Mouse (Mus musculus) heart, adult 8-10 months (tissue): ENCODE results near the gene Dbndd2. TPM values are rescaled to one million over a fixed set of nuclear protein-coding genes. Genes with fewer than 3 reads are reported as not detected.
A peak's percentile ranks its signal among the peaks of the same experiment; 100 is the strongest.

ENCODE experiments used
- DNase-seq: peaks from one replicate; pipeline ENCODE4 v3.0.0; 2022; ENCODE audit warnings: low spot score
- total RNA-seq, 4 experiments: library from RNA; stranded (reverse); gene quantifications; 2 replicates each; pipeline ENCODE4 v1.2.4; 2022

Gene Dbndd2
- 10 to 100 TPM; 11.3 to 15.0 (median 12.6) TPM for total RNA-seq

- DNase-seq, result peak; percentile 54
Measured at GRCm38 (mm10) chr2:164485681-164486257, at the start of gene Dbndd2. Gene Dbndd2 (plus strand): TSS chr2:164486106.

- DNase-seq, result no peak
Measured at GRCm38 (mm10) chr2:164436215-164436913, 49.5 kb upstream of the Dbndd2 start.

GRCm38 (mm10) chr2:164436961-164437360 lies 48.9 kb upstream of the Dbndd2 start:
- DNase-seq, result no peak

GRCm38 (mm10) chr2:164437710-164438109 lies 48.2 kb upstream of the Dbndd2 start:
- no peak for DNase-seq

GRCm38 (mm10) chr2:164438257-164438656 lies 47.6 kb upstream of the Dbndd2 start:
- no peak for DNase-seq

DNA sequence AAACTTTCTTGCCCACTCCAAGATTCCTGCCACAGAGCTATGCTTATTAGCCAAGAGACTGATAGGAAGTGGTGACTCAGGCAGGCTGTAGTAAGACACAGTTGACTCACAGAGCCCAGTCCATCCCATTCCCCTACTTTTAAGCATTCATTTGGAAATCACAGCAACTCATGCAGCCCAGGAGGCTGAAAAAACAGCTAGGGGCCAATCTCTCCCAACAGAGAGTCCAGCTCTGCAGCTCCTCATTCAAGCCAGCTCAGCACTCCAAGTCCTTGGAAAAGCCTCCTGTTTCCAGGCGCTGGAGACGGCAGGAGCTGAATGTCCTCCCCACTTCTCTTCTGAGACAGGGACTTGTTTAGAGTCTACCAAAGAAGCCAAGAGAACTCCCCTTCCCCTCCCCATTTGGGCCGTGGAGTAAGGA lies 46.9 kb upstream of the Dbndd2 start:
- DNase-seq, result no peak

- no peak for DNase-seq
Measured at GRCm38 (mm10) chr2:164440314-164440713, 45.6 kb upstream of the Dbndd2 start.

DNA sequence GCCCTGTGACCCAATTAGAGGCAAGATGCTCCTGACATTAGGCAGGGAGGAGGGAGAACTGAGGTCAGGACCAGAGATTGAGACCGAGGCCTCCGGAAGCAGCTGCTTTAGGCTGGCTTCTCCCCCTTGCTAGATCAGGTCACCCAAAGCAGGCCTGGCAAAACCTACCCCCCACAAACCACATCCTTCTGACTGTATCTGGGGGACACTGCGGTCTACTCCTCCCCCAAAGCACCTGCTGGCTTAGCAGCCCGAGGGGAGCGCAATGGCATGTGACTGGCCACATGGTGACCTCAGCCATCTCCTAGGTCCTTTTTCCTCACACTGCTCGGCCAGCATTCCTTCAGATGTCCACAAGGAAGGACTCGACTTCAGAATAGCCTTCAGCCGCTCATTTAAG lies 44.8 kb upstream of the Dbndd2 start:
- no peak for DNase-seq

DNA sequence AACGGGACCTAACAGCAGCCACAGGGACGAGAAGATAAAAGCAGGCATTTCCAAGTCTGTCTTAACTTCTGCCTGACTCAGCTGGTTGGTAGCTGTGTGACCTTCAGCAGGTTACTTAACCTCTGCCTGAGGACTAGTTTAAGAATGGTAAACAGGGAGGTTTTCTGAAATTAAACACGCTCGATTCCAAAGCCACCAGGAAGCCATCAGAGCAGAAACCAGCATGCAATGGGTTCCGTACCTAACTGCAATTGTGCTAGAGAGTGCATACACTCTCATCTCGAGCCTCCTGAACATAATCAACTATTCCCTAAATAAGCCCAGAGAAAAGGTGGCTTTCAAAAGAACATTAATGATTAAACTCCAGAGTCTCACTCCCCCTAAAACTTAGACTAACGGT lies 44.2 kb upstream of the Dbndd2 start:
- DNase-seq, result no peak

GRCm38 (mm10) chr2:164442315-164443050 lies 43.4 kb upstream of the Dbndd2 start:
- peak; percentile 55 for DNase-seq

GRCm38 (mm10) chr2:164443051-164443437 lies 42.9 kb upstream of the Dbndd2 start:
- peak; percentile 82 for DNase-seq

GRCm38 (mm10) chr2:164443460-164444000 lies 42.4 kb upstream of the Dbndd2 start, which contains the start of gene Sdc4:
Gene Sdc4 (minus strand): TSS chr2:164443887.
- no peak for DNase-seq

GRCm38 (mm10) chr2:164444701-164445100 lies 41.2 kb upstream of the Dbndd2 start:
- no peak for DNase-seq

DNA sequence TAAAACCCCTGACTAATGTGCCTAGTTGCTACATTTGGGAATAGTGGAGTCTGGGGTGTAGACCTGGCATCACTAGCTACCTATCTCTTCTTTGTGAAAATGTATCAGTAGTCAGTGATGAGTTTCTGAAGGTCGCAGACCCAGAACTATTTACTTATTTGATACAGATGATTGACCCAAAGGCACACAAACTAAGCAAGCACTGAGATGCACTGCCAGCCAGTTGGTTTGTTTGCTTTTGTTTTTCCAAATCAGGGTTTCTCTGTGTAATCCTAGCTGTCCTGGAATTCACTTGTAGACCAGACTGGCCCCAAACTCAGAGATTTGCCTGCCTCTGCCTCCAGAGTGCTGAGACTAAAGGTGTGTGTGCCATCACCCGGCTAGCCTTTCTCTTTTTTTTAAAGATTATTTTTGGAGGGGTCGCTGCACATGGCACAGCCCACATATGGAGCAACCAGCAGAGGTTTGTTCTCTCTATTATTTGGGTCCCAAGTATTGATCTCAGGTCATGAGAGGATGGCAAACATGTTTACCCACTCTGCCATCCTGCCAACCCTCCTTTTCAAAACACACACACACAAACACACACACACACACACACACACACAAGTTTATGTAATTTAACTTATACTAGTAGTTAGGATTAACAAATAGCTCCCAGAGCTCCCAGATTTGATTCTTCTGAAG lies 40.4 kb upstream of the Dbndd2 start:
- DNase-seq, result no peak

DNA sequence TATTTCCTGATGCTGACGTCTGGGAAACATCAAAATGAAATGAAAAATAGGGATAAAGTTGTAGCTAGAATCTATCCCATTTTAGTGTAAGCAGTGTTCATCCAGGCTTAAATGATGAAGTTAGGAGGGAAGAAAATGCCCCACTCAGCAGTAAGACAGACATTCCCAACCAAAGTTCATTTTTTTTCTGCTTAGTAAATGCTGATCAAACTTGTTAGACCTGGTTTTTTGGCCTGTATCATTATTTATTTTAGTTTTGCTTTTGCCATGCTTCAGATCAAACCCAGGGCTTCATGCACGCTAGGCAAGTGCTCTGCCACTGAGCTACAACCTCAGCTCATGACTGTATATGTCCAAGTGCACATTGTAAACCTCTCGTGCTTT lies 39.8 kb upstream of the Dbndd2 start:
- DNase-seq, result no peak

- DNase-seq, result no peak
Measured at GRCm38 (mm10) chr2:164448140-164448539, 37.8 kb upstream of the Dbndd2 start.

DNA sequence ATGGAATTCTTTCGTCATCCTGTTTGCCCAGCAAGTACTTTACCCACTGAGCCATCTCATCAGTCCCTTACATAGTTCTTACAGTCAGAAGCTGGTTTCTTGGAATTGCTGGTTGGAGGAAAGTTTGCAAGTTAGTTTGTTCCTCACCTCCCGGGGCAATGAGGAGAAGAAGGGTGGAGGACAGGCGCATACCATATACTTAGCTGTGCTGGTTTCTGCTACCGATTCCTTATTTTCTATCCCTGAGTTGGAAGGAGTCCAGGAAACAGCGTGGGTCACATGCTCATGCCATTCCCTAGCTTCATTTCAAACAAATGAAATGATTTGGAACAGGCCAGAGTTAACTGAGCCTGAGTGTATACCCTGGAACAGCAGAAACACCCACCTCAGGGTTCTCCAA lies 37.0 kb upstream of the Dbndd2 start:
- no peak for DNase-seq

- DNase-seq, result no peak
Measured at GRCm38 (mm10) chr2:164449341-164450042, 36.4 kb upstream of the Dbndd2 start.

GRCm38 (mm10) chr2:164452000-164452676 lies 33.8 kb upstream of the Dbndd2 start:
- DNase-seq, result peak; percentile 55

DNA sequence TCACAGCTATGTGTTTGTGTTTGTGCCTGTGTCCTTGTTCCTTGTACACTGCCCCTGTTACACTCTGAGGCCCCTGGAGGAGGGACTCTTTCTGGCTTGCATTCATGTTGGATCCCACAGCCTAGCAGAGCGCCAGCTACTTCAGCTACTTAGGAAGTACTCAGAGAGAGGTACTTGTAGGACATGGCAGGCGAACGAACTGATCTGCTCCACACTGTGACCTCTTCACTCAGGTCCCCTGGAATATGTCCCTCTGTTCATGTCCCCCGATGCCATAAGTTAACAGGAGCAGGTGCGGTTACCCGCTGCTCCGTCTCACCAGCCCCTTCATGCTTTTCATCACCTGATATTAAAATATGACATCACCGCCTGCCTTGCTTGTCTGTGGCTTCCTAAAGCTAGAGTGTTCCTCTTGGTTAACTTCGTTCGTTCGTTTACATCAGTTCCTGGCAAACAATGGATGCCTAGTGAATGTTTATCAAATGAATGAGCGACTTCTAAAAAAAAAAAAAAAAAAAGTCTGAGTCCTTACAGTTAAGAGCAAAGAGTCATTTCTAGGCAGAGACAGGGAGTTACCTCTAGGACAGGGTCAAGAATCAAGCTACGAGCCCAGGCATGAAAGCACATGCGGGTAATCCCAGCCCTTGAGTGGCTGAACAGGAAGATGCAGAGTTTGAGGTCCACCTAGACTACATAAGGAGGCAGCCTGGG lies 32.7 kb upstream of the Dbndd2 start:
- DNase-seq, result peak; percentile 52
